Mouse (Mus musculus): ENCODE measurements around the gene Dpf1. TPM values are rescaled to one million over a fixed set of nuclear protein-coding genes. Genes with fewer than 3 reads are reported as not detected.

Dpf1 gene
- polyA plus RNA-seq, 1 experiment from 2014 or later: 6.1 TPM

GRCm38 (mm10) chr7:29291616-29292457, 11.9 kb upstream of the Dpf1 start:
- no peak for ATAC-seq (replicated peaks; ENCODE audit: low FRiP score)
- no peaks in the 10 kb centered on the region for H3K36me3 ChIP-seq (ENCODE audit: control insufficient read depth, insufficient read depth, low read length)
- H3K4me2 ChIP-seq: no peak overlapping the region
- no peak overlapping the region for H3K27ac ChIP-seq (ENCODE audit: low read depth, low read length)
- H3K27me3 ChIP-seq (replicated peaks; ENCODE audit: control insufficient read depth, insufficient read depth, low read length): no peaks in the 10 kb centered on the region; the same call in none of the 2 replicates
- WGBS: 34% methylated on average over 7 of the region's 7 CpGs
- no peaks in the 10 kb centered on the region for H3K9me3 ChIP-seq (ENCODE audit: control insufficient read depth, low read length)
- H3K9ac ChIP-seq (ENCODE audit: low read depth, low read length): no peak overlapping the region
- peaks cover 29% of the 10 kb centered on the region for H3K4me1 ChIP-seq (replicated peaks; ENCODE audit: control insufficient read depth, insufficient read depth, low read length)
- no peak for DNase-seq (ENCODE audit: low spot score)
- no peak overlapping the region for H3K4me3 ChIP-seq (ENCODE audit: low read depth, low read length)

- Histone ChIP-seq H3K4me1 (replicated peaks; ENCODE audit: control insufficient read depth, insufficient read depth, low read length) (peaks cover 29% of the 10 kb centered on the region), H3K27ac (ENCODE audit: low read depth, low read length) (no peak overlapping the region), H3K9ac (ENCODE audit: low read depth, low read length) (no peak overlapping the region), H3K9me3 (ENCODE audit: control insufficient read depth, low read length) (no peaks in the 10 kb centered on the region), H3K36me3 (ENCODE audit: control insufficient read depth, insufficient read depth, low read length) (no peaks in the 10 kb centered on the region), H3K4me2 (no peak overlapping the region), H3K27me3 (replicated peaks; ENCODE audit: control insufficient read depth, insufficient read depth, low read length) (no peaks in the 10 kb centered on the region; the same call in none of the 2 replicates), H3K4me3 (ENCODE audit: low read depth, low read length) (no peak overlapping the region)
- 28% methylated on average over 8 of the region's 8 CpGs for WGBS
- ATAC-seq (replicated peaks; ENCODE audit: low FRiP score) (no peak), DNase-seq (ENCODE audit: low spot score) (no peak)
These were observed 11.2 kb upstream of the Dpf1 start for GRCm38 (mm10) chr7:29292458-29293098.

GRCm38 (mm10) chr7:29293131-29294065, 10.4 kb upstream of the Dpf1 start:
- no peaks in the 10 kb centered on the region; the same call in 1 of the 2 replicates for H3K27me3 ChIP-seq (replicated peaks; ENCODE audit: control insufficient read depth, insufficient read depth, low read length)
- ATAC-seq (replicated peaks; ENCODE audit: low FRiP score): no peak
- no peaks in the 10 kb centered on the region for H3K9me3 ChIP-seq (ENCODE audit: control insufficient read depth, low read length)
- no peak overlapping the region; the same call in 1 of the 2 replicates for H3K4me2 ChIP-seq
- no peak overlapping the region for H3K4me3 ChIP-seq (ENCODE audit: low read depth, low read length)
- no peak overlapping the region; the same call in 1 of the 2 replicates for H3K27ac ChIP-seq (ENCODE audit: low read depth, low read length)
- no peak for DNase-seq (ENCODE audit: low spot score)
- no peaks in the 10 kb centered on the region for H3K36me3 ChIP-seq (ENCODE audit: control insufficient read depth, insufficient read depth, low read length)
- peaks cover 29% of the 10 kb centered on the region for H3K4me1 ChIP-seq (replicated peaks; ENCODE audit: control insufficient read depth, insufficient read depth, low read length)
- 0 out of 2 replicates have a peak overlapping the region, but pooled peaks have one; percentile 20 for H3K9ac ChIP-seq (ENCODE audit: low read depth, low read length)
- 42% methylated on average over 19 of the region's 19 CpGs for WGBS

GRCm38 (mm10) chr7:29294111-29294761, 9.5 kb upstream of the Dpf1 start:
- Histone ChIP-seq H3K4me2 (no peak overlapping the region), H3K27ac (ENCODE audit: low read depth, low read length) (no peak overlapping the region), H3K36me3 (ENCODE audit: control insufficient read depth, insufficient read depth, low read length) (no peaks in the 10 kb centered on the region), H3K9ac (ENCODE audit: low read depth, low read length) (no peak overlapping the region), H3K9me3 (ENCODE audit: control insufficient read depth, low read length) (no peaks in the 10 kb centered on the region), H3K4me1 (replicated peaks; ENCODE audit: control insufficient read depth, insufficient read depth, low read length) (peaks cover 27% of the 10 kb centered on the region), H3K27me3 (replicated peaks; ENCODE audit: control insufficient read depth, insufficient read depth, low read length) (peaks cover 3% of the 10 kb centered on the region; the same call in 1 of the 2 replicates), H3K4me3 (ENCODE audit: low read depth, low read length) (no peak overlapping the region)
- WGBS: 64% methylated on average over 13 of the region's 13 CpGs
- DNase-seq (ENCODE audit: low spot score) (no peak), ATAC-seq (replicated peaks; ENCODE audit: low FRiP score) (no peak)

GRCm38 (mm10) chr7:29295861-29296647, 7.7 kb upstream of the Dpf1 start:
- no peak for ATAC-seq (replicated peaks; ENCODE audit: low FRiP score)
- H3K9ac ChIP-seq (ENCODE audit: low read depth, low read length): no peak overlapping the region
- H3K4me2 ChIP-seq: no peak overlapping the region
- H3K27ac ChIP-seq (ENCODE audit: low read depth, low read length): no peak overlapping the region
- no peaks in the 10 kb centered on the region for H3K9me3 ChIP-seq (ENCODE audit: control insufficient read depth, low read length)
- H3K27me3 ChIP-seq (replicated peaks; ENCODE audit: control insufficient read depth, insufficient read depth, low read length): 0 out of 2 replicates have a peak, but pooled peaks cover 3% of the 10 kb centered on the region
- DNase-seq (ENCODE audit: low spot score): no peak
- 77% methylated on average over 24 of the region's 24 CpGs for WGBS
- H3K4me1 ChIP-seq (replicated peaks; ENCODE audit: control insufficient read depth, insufficient read depth, low read length): peaks cover 21% of the 10 kb centered on the region
- no peak overlapping the region for H3K4me3 ChIP-seq (ENCODE audit: low read depth, low read length)
- H3K36me3 ChIP-seq (ENCODE audit: control insufficient read depth, insufficient read depth, low read length): no peaks in the 10 kb centered on the region

- ATAC-seq (replicated peaks; ENCODE audit: low FRiP score): 0 out of 2 replicates have a peak, but pooled peaks have one; percentile 35
- Histone ChIP-seq H3K36me3 (ENCODE audit: control insufficient read depth, insufficient read depth, low read length) (no peaks in the 10 kb centered on the region), H3K4me3 (ENCODE audit: low read depth, low read length) (no peak overlapping the region), H3K27me3 (replicated peaks; ENCODE audit: control insufficient read depth, insufficient read depth, low read length) (peaks cover 3% of the 10 kb centered on the region; the same call in 1 of the 2 replicates), H3K27ac (ENCODE audit: low read depth, low read length) (no peak overlapping the region), H3K9me3 (ENCODE audit: control insufficient read depth, low read length) (no peaks in the 10 kb centered on the region), H3K4me2 (peak overlapping the region; percentile 31; the same call in 1 of the 2 replicates), H3K4me1 (replicated peaks; ENCODE audit: control insufficient read depth, insufficient read depth, low read length) (peaks cover 16% of the 10 kb centered on the region), H3K9ac (ENCODE audit: low read depth, low read length) (no peak overlapping the region)
- no peak for DNase-seq (ENCODE audit: low spot score)
- whole genome bisulfite sequencing: 12% methylated on average over 10 of the region's 10 CpGs
These were observed 6.8 kb upstream of the Dpf1 start for GRCm38 (mm10) chr7:29296998-29297397.

GRCm38 (mm10) chr7:29301127-29301566, 2.6 kb upstream of the Dpf1 start:
- H3K4me2 ChIP-seq: no peak overlapping the region
- 4% methylated on average over 7 of the region's 7 CpGs for WGBS

More at GRCm38 (mm10) chr7:29301127-29301566, 2.6 kb upstream of the Dpf1 start:
- H3K27ac ChIP-seq (ENCODE audit: low read depth, low read length): no peak overlapping the region
- H3K9ac ChIP-seq (ENCODE audit: low read depth, low read length): no peak overlapping the region
- H3K36me3 ChIP-seq (ENCODE audit: control insufficient read depth, insufficient read depth, low read length): no peaks in the 10 kb centered on the region
- no peaks in the 10 kb centered on the region for H3K9me3 ChIP-seq (ENCODE audit: control insufficient read depth, low read length)
- ATAC-seq (replicated peaks; ENCODE audit: low FRiP score) (no peak), DNase-seq (ENCODE audit: low spot score) (no peak)
- H3K27me3 ChIP-seq (replicated peaks; ENCODE audit: control insufficient read depth, insufficient read depth, low read length): peaks cover 40% of the 10 kb centered on the region
- peaks cover 11% of the 10 kb centered on the region for H3K4me1 ChIP-seq (replicated peaks; ENCODE audit: control insufficient read depth, insufficient read depth, low read length)
- H3K4me3 ChIP-seq (ENCODE audit: low read depth, low read length): no peak overlapping the region
